Mouse (Mus musculus): ENCODE measurements at regions not wholly inside any gene's neighbourhood (a gene's known extent, or its start where the extent isn't known, plus 50 kb on each side); places are given as distances from the start of the nearest gene placed in this dataset.

- Histone ChIP-seq H3K27me3 (peaks cover 18% of the 10 kb centered on the region; the same call in 1 of the 2 replicates), H3K27ac (no peak overlapping the region), H3K4me3 (replicated peaks) (no peak overlapping the region), H3K9me3 (no peaks in the 10 kb centered on the region), H3K9ac (no peak overlapping the region), H3K4me2 (no peak overlapping the region), H3K4me1 (peaks cover 10% of the 10 kb centered on the region), H3K36me3 (replicated peaks) (no peaks in the 10 kb centered on the region)
- ATAC-seq (ENCODE audit: low FRiP score) = no peak
- WGBS = 83% methylated on average over 5 of the region's 5 CpGs
These were observed 112.1 kb upstream of the Ccnd2 start for GRCm38 (mm10) chr6:127263903-127264680.

GRCm38 (mm10) chr6:127265063-127265775, 113.2 kb upstream of the Ccnd2 start:
- peaks cover 18% of the 10 kb centered on the region; the same call in 1 of the 2 replicates for H3K27me3 ChIP-seq
- 80% methylated on average over 9 of the region's 9 CpGs for WGBS

GRCm38 (mm10) chr6:127265901-127266812, 114.2 kb upstream of the Ccnd2 start:
- Histone ChIP-seq H3K4me3 (replicated peaks) (peak overlapping the region; percentile 27), H3K27me3 (peaks cover 18% of the 10 kb centered on the region; the same call in 1 of the 2 replicates), H3K27ac (peak overlapping the region; percentile 13; the same call in 1 of the 2 replicates), H3K4me1 (peaks cover 10% of the 10 kb centered on the region), H3K4me2 (peak overlapping the region; percentile 55), H3K9ac (no peak overlapping the region), H3K36me3 (replicated peaks) (no peaks in the 10 kb centered on the region), H3K9me3 (no peaks in the 10 kb centered on the region)
- WGBS = 10% methylated on average over 19 of the region's 21 CpGs
- 0 out of 2 replicates have a peak, but pooled peaks have one; percentile 27 for ATAC-seq (ENCODE audit: low FRiP score)

More at GRCm38 (mm10) chr6:127265063-127265775, 113.2 kb upstream of the Ccnd2 start:
- no peak for ATAC-seq (ENCODE audit: low FRiP score)
- no peaks in the 10 kb centered on the region for H3K36me3 ChIP-seq (replicated peaks)
- peaks cover 10% of the 10 kb centered on the region for H3K4me1 ChIP-seq
- H3K4me3 ChIP-seq (replicated peaks) = no peak overlapping the region
- H3K9ac ChIP-seq = no peak overlapping the region
- no peaks in the 10 kb centered on the region for H3K9me3 ChIP-seq
- H3K4me2 ChIP-seq = no peak overlapping the region
- H3K27ac ChIP-seq = no peak overlapping the region

GRCm38 (mm10) chr6:127266813-127267165, 114.8 kb upstream of the Ccnd2 start:
- Histone ChIP-seq H3K4me1 (peaks cover 10% of the 10 kb centered on the region), H3K9ac (no peak overlapping the region), H3K27me3 (peaks cover 18% of the 10 kb centered on the region; the same call in 1 of the 2 replicates), H3K4me2 (peak overlapping the region; percentile 55; the same call in 1 of the 2 replicates), H3K36me3 (replicated peaks) (no peaks in the 10 kb centered on the region), H3K9me3 (0 out of 2 replicates have a peak, but pooled peaks cover 3% of the 10 kb centered on the region), H3K27ac (0 out of 2 replicates have a peak overlapping the region, but pooled peaks have one; percentile 13), H3K4me3 (replicated peaks) (no peak overlapping the region)
- WGBS = 37% methylated on average over 10 of the region's 10 CpGs
- ATAC-seq (ENCODE audit: low FRiP score) = no peak

GRCm38 (mm10) chr6:127269021-127269420, 117.0 kb upstream of the Ccnd2 start:
- Histone ChIP-seq H3K27me3 (peaks cover 18% of the 10 kb centered on the region; the same call in 1 of the 2 replicates), H3K9ac (no peak overlapping the region), H3K4me3 (replicated peaks) (no peak overlapping the region), H3K4me1 (peaks cover 10% of the 10 kb centered on the region), H3K27ac (no peak overlapping the region), H3K4me2 (no peak overlapping the region), H3K9me3 (0 out of 2 replicates have a peak, but pooled peaks cover 3% of the 10 kb centered on the region), H3K36me3 (replicated peaks) (no peaks in the 10 kb centered on the region)
- no peak for ATAC-seq (ENCODE audit: low FRiP score)
- WGBS = 76% methylated on average over 4 of the region's 4 CpGs

GRCm38 (mm10) chr6:127269525-127270044, 117.6 kb upstream of the Ccnd2 start:
- WGBS = 71% methylated on average over 7 of the region's 7 CpGs
- H3K9me3 ChIP-seq = 0 out of 2 replicates have a peak, but pooled peaks cover 3% of the 10 kb centered on the region
- ATAC-seq (ENCODE audit: low FRiP score) = no peak
- no peaks in the 10 kb centered on the region for H3K36me3 ChIP-seq (replicated peaks)
- no peak overlapping the region for H3K4me3 ChIP-seq (replicated peaks)
- H3K9ac ChIP-seq = no peak overlapping the region
- peaks cover 18% of the 10 kb centered on the region; the same call in 1 of the 2 replicates for H3K27me3 ChIP-seq
- H3K4me2 ChIP-seq = no peak overlapping the region
- H3K4me1 ChIP-seq = peaks cover 10% of the 10 kb centered on the region
- no peak overlapping the region for H3K27ac ChIP-seq

GRCm38 (mm10) chr6:127270774-127271173, 118.8 kb upstream of the Ccnd2 start:
- no peaks in the 10 kb centered on the region for H3K36me3 ChIP-seq (replicated peaks)
- no peak overlapping the region for H3K27ac ChIP-seq
- H3K4me3 ChIP-seq (replicated peaks) = no peak overlapping the region
- WGBS = 90% methylated on average over 9 of the region's 9 CpGs
- 0 out of 2 replicates have a peak, but pooled peaks cover 18% of the 10 kb centered on the region for H3K27me3 ChIP-seq
- H3K4me1 ChIP-seq = peaks cover 10% of the 10 kb centered on the region
- H3K9ac ChIP-seq = no peak overlapping the region
- H3K9me3 ChIP-seq = peaks cover 3% of the 10 kb centered on the region; the same call in 1 of the 2 replicates
- no peak for ATAC-seq (ENCODE audit: low FRiP score)
- no peak overlapping the region for H3K4me2 ChIP-seq

GRCm38 (mm10) chr6:127271418-127271817, 119.4 kb upstream of the Ccnd2 start:
- 0 out of 2 replicates have a peak, but pooled peaks cover 18% of the 10 kb centered on the region for H3K27me3 ChIP-seq
- H3K4me1 ChIP-seq = peaks cover 4% of the 10 kb centered on the region
- no peak overlapping the region for H3K9ac ChIP-seq
- no peak for ATAC-seq (ENCODE audit: low FRiP score)
- no peaks in the 10 kb centered on the region for H3K36me3 ChIP-seq (replicated peaks)
- H3K27ac ChIP-seq = no peak overlapping the region
- WGBS = 94% methylated on average over 3 of the region's 3 CpGs
- peaks cover 3% of the 10 kb centered on the region; the same call in 1 of the 2 replicates for H3K9me3 ChIP-seq
- no peak overlapping the region for H3K4me3 ChIP-seq (replicated peaks)
- no peak overlapping the region for H3K4me2 ChIP-seq

- no peak overlapping the region for H3K9ac ChIP-seq
- ATAC-seq (ENCODE audit: low FRiP score) = no peak
- WGBS = 75% methylated on average over 7 of the region's 7 CpGs
- no peaks in the 10 kb centered on the region for H3K36me3 ChIP-seq (replicated peaks)
- H3K27me3 ChIP-seq = 0 out of 2 replicates have a peak, but pooled peaks cover 9% of the 10 kb centered on the region
- no peak overlapping the region for H3K4me2 ChIP-seq
- H3K4me3 ChIP-seq (replicated peaks) = no peak overlapping the region
- H3K27ac ChIP-seq = no peak overlapping the region
- peaks cover 3% of the 10 kb centered on the region; the same call in 1 of the 2 replicates for H3K9me3 ChIP-seq
- H3K4me1 ChIP-seq = no peaks in the 10 kb centered on the region
These were observed 120.6 kb upstream of the Ccnd2 start for GRCm38 (mm10) chr6:127272630-127273029.

GRCm38 (mm10) chr6:127274732-127275429, 122.9 kb upstream of the Ccnd2 start:
- Histone ChIP-seq H3K9me3 (peaks cover 8% of the 10 kb centered on the region; the same call in 1 of the 2 replicates), H3K36me3 (replicated peaks) (no peaks in the 10 kb centered on the region), H3K27me3 (no peaks in the 10 kb centered on the region), H3K4me1 (no peaks in the 10 kb centered on the region), H3K4me2 (no peak overlapping the region), H3K9ac (no peak overlapping the region), H3K27ac (no peak overlapping the region), H3K4me3 (replicated peaks) (no peak overlapping the region)
- ATAC-seq (ENCODE audit: low FRiP score) = no peak
- WGBS = 96% methylated on average over 9 of the region's 9 CpGs

GRCm38 (mm10) chr6:127275430-127275784, 123.4 kb upstream of the Ccnd2 start:
- Histone ChIP-seq H3K9me3 (peaks cover 8% of the 10 kb centered on the region; the same call in 1 of the 2 replicates), H3K27ac (no peak overlapping the region), H3K9ac (no peak overlapping the region), H3K36me3 (replicated peaks) (no peaks in the 10 kb centered on the region), H3K27me3 (no peaks in the 10 kb centered on the region), H3K4me2 (no peak overlapping the region), H3K4me3 (replicated peaks) (no peak overlapping the region), H3K4me1 (no peaks in the 10 kb centered on the region)
- ATAC-seq (ENCODE audit: low FRiP score) = no peak
- 88% methylated on average over 2 of the region's 2 CpGs for WGBS
